Mouse (Mus musculus): ENCODE data around the gene Macrod1. TPM values are rescaled to one million over a fixed set of nuclear protein-coding genes. Genes with fewer than 3 reads are reported as not detected.

Macrod1 gene
- polyA plus RNA-seq (2012; rRNA removed): 3.9 and 4.1 TPM in 2 replicates

DNA sequence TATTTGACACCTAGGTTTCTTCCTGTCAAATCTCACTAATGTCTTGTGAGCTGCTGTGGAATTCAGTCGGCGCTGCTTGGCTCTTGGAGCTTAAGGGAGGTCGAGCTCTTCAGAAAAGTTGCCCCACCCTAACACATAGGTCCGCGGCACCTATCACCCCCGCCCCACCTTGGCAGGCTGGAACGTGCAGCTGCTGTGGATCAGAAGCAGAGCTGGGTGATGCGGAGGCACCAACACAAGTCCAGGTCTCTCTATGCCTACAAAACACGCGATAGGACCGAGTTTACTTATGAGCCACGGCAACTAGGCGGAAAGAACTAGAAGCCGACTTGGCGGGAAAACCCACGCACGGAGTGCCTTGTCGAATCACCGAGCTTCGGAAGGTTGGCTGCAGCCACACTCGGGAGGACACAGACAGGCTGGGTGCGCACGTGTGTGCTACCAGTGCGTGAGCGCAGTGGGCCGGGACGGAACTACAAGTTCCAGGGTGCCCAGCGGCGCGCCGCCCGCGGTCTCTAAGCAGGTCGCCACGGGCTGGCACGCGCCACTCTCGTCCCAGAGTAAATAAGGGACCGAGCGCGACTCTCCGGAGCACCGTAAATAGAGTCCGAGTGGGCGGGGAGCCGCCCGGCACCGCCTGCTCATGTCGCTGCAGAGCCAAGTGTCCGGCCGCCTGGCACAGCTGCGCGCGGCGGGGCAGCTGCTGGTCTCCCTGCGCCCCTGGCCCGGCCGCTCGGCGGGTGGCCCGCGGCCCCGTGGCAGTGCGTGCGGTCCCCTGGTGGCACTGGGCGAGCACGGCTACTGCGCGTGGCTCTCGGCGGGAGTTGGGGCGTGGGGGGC is at the start of gene Macrod1:
Gene Macrod1, plus strand, starts transcription at position 563 of the 840 bp plus-strand sequence.

DNA sequence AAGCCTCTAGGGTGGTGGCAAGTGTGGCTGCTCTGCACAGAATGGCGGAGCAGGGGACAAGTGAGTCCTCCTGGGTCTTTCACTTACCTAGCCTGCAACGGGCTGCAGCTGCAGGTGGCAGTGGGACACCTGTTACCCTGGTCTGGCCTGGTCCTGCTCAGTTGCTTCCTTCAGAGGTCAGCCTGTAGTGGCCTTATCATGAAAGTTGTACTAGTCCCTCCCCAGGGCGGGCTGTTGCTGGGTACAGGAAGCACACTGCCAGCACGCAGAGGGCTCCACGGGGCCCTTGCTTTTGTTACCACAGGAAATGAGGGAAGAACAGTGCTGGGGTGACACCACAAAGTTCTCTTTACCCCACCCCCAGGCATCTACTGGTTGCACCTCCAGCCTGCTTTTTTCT is 37.4 kb upstream of the Macrod1 start, which contains the start of gene Fermt3:
Gene Fermt3, minus strand, starts transcription at position 279 of the 400 bp plus-strand sequence.

DNA sequence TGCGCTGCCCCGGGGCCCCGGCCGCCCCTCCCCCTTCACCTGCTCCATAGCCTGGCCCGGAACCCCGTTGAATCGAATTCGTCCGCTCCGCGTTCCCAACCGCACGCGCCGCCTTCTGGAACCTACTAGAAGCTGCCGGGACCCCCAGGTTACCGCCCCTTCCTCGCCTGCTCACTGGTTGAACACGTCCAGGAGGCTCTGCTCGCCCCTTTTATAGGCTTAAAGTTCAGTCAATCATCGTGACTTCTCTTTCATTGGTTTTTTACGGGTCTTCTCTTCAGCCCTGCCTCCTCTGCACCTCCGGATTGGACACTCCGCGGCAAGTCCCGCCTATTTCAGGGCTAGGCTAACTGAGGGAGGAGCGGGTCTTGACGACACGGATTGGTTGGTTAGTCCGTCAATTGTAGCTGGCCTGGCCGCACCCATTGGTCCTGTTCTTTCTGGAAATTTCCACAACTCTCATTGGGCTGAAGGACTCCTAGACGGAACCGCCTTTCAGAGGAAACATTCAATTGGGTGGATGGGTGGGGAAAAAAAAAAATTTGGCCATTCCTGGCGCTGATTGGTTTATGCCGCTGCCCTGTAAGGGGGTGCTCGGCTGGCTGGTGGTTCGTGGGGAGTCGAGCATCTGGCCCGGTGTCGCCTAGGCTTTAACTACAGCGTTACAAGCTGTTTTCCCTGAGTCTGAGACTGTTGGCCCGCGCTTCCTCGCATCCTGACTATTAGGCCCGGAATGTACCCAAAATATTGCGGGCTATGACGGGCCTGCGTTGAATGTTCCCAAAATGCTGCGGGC is 16.6 kb upstream of the Macrod1 start, which contains the start of gene Stip1:
Gene Stip1, minus strand, starts transcription at position 127 of the 796 bp plus-strand sequence.

DNA sequence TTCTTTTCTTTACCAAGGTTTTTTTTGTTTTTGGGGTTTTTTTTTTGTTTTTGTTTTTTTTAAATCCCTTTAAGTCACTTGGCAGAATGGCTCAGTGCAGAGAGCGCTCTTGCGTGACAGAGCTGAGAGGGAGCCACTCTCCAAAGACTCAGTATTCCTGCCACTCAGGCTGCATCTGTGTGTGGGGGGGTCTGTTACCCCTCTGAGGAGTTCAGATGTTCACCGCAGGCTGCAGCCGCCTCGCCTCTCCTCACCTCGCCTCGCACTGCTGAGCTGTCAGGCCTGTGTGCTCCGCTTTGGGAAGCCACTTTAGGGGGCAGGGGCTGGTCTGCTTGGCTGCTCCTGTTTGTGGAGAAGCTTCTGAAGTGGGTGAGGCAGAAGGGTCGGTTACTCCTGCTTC is 48.9 kb downstream of the Macrod1 start, which contains the start of gene Flrt1:
Gene Flrt1, minus strand, starts transcription at position 186 of the 400 bp plus-strand sequence.

DNA sequence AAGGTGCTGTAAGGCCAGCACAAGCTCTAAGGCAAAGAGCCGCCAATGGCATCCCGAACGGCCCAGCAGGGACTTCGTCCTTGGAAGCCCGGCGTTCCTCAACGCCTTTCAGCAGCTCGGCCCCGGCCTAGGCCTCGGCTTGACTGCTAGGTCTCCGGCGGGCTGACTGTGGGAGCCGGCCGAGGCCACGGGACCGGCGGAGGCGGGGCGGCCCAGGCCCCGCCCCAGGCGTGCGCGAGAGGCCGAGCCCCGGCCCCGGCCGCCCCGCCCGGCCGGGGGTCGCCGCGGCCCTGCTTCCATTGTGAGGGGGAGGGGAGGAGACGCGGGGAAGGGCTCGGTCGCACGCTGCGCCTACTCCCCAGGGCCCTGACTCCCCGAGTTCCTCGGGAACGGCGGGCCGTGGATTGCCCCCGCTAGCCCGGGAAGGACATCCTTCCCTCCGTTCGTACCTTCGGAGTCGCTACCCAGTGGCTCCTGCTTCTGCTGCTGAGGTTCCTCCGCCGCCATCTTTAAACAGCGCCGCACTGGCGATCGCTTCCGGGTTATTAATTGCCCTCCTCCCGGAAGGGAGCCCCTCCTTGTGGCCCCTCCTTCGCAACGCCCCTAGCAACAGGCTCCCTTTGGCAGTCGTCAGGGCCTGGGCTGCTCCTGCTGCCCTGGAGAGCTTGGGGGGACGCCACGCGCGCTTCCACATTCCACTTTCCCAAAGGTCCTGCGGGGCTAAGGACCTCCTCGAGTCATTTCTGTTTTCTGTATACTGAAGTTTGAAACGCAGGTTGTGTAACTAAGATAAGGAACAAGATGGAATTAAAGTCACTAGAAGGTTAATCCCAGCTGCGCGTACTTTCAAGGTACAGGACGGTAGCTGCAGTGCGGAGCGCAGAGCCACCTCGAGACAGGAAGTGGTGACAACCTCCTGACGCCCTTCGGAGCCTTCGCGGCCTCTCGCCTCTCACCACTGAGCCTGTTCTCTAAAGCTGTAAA is 149.4 kb downstream of the Macrod1 start, which contains the start of gene Otub1:
Gene Otub1, minus strand, starts transcription at position 564 of the 984 bp plus-strand sequence.

DNA sequence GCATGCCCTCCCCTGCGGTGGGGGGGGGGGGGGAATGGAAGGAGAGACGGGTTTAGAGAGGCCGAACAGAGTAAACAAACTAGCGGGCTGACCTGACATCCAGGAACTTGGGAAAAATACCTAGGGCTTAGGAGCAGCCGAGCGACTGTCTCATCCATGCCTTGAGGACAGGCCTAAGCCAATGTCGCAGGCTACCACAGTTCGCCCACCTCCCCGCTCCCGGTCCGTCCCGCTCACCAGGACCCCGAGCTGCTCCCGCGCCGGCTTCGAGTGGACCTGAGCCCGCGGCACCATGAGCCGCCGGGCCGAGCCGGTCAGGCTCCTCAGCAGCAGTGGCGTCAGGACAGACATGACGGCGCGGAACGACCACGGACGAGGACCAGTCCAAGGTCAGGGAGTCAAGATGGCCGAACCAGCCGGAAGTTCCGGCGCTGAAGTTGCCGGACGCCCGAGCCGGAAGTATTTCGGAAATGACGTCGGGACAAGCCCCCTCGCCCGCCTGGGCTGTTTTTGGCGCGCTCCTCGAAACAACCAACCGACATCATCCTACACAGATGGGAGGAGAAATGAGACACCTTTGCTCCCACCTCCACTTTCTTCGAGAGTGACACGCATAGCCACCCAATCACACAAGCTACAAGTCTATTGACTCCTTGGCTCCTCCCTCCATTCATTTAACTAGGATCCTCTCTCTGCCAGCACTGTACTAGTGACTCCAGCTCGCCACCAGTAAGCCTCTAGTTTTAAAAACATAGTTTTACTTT is 160.7 kb downstream of the Macrod1 start, which contains the start of gene Cox8a:
Gene Cox8a, minus strand, starts transcription at position 455 of the 764 bp plus-strand sequence.

DNA sequence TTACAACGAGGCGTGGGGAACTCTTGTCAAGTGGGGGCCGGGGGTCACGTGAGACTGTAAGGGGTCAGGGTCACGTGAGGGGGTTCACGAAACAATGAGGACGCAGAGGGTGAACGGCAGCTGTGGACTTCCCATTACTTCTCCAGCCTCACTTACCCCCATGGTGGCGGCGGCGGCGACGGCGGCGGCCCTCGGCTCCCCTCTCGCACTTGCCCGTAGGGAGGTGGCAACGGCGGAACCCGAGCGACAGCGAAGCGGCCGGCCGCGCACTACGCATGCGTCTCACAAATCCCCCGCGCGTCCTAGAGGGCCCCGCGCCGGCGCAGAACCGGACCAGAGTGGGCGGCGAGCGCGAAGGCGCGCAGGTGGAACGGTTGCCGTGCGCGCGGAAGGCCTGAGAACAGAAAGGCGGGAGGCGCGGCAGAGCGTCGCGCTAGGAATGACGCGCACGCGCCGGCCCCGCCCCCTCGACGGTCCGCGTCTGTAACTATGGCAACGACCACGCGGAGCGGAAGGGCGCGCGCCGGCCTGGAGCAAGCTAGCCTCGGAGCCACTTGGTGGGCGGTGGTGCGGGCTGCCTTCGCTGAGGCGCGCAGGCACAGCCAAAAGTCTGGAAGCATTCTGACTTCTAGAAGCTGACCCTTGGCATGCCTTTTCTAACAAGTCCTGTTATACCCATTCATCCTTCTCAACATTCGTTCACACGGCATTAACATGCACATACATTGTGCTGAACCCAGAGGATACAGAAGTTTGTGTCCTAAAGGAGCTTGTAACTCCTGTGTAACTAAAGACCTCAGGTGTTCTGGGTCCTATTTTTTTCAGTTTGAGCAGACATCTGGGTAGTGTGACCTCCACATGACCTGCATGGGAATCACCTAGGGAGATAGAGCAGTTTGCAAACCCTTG is 184.4 kb downstream of the Macrod1 start, which contains the start of gene Naa40:
Gene Naa40, minus strand, starts transcription at position 402 of the 909 bp plus-strand sequence.

Other genes starting within 250 kb of the Macrod1 start
- gene Rps6ka4, start 216.2 kb upstream of the Macrod1 start, polyA plus RNA-seq (2012; rRNA removed): 3.1 and 3.2 TPM in 2 replicates
- gene Ccdc88b, start 198.6 kb upstream of the Macrod1 start, polyA plus RNA-seq (2012; rRNA removed): 1.9 and 3.2 TPM in 2 replicates
- gene Trmt112, start 147.1 kb upstream of the Macrod1 start, polyA plus RNA-seq (2012; rRNA removed): 65.8 and 73.0 TPM in 2 replicates
- gene Prdx5, start 146.7 kb upstream of the Macrod1 start, polyA plus RNA-seq (2012; rRNA removed): 60.2 and 66.5 TPM in 2 replicates
- 5.8 and 6.3 TPM in 2 replicates for gene Esrra, start 135.0 kb upstream of the Macrod1 start, polyA plus RNA-seq (2012; rRNA removed)
- gene Catsperz, start 131.4 kb upstream of the Macrod1 start, polyA plus RNA-seq (2012; rRNA removed): 0.17 and 0.29 TPM in 2 replicates
- 0.02 TPM in 1 of 2 replicates, not detected in the other for gene Kcnk4, start 122.3 kb upstream of the Macrod1 start, polyA plus RNA-seq (2012; rRNA removed)
- 22.4 and 24.1 TPM in 2 replicates for gene Bad, start 114.9 kb upstream of the Macrod1 start, polyA plus RNA-seq (2012; rRNA removed)
- 5.3 and 5.7 TPM in 2 replicates for gene Gpr137, start 114.3 kb upstream of the Macrod1 start, polyA plus RNA-seq (2012; rRNA removed)
- gene Ppp1r14b, start 81.8 kb upstream of the Macrod1 start, polyA plus RNA-seq (2012; rRNA removed): 68.9 and 77.1 TPM in 2 replicates
- 7.1 and 7.7 TPM in 2 replicates for gene Plcb3, start 80.3 kb upstream of the Macrod1 start, polyA plus RNA-seq (2012; rRNA removed)
- gene Fkbp2, start 76.3 kb upstream of the Macrod1 start, polyA plus RNA-seq (2012; rRNA removed): 52.6 and 54.0 TPM in 2 replicates
- 5.9 and 8.0 TPM in 2 replicates for gene Vegfb, start 69.2 kb upstream of the Macrod1 start, polyA plus RNA-seq (2012; rRNA removed)
- 7.8 and 8.6 TPM in 2 replicates for gene Dnajc4, start 64.2 kb upstream of the Macrod1 start, polyA plus RNA-seq (2012; rRNA removed)
- gene Nudt22, start 60.7 kb upstream of the Macrod1 start, polyA plus RNA-seq (2012; rRNA removed): 5.8 and 6.5 TPM in 2 replicates
- 1.7 and 1.9 TPM in 2 replicates for gene Trpt1, start 60.7 kb upstream of the Macrod1 start, polyA plus RNA-seq (2012; rRNA removed)
- gene Fermt3, start 37.3 kb upstream of the Macrod1 start, polyA plus RNA-seq (2012; rRNA removed): 51.7 and 61.6 TPM in 2 replicates
- 90.9 and 96.6 TPM in 2 replicates for gene Stip1, start 16.8 kb upstream of the Macrod1 start, polyA plus RNA-seq (2012; rRNA removed)
- gene Flrt1, start 48.9 kb downstream of the Macrod1 start, polyA plus RNA-seq (2012; rRNA removed): 0.01 and 0.03 TPM in 2 replicates
- 29.6 and 35.9 TPM in 2 replicates for gene Otub1, start 149.5 kb downstream of the Macrod1 start, polyA plus RNA-seq (2012; rRNA removed)
- gene Cox8a, start 160.8 kb downstream of the Macrod1 start, polyA plus RNA-seq (2012; rRNA removed): 256 and 259 TPM in 2 replicates
- gene Naa40, start 184.4 kb downstream of the Macrod1 start, polyA plus RNA-seq (2012; rRNA removed): 14.9 and 18.8 TPM in 2 replicates
- gene Rcor2, start 210.5 kb downstream of the Macrod1 start, polyA plus RNA-seq (2012; rRNA removed): 1.8 and 2.3 TPM in 2 replicates

Data from liver, embryonic 14 days (tissue).